Mouse (Mus musculus): ENCODE measurements around the gene Unc5b. TPM values are rescaled to one million over a fixed set of nuclear protein-coding genes. Genes with fewer than 3 reads are reported as not detected.

The Unc5b gene
- total and polyA plus RNA-seq, 3 experiments = 0.04 to 0.21 (median 0.06) TPM

DNA sequence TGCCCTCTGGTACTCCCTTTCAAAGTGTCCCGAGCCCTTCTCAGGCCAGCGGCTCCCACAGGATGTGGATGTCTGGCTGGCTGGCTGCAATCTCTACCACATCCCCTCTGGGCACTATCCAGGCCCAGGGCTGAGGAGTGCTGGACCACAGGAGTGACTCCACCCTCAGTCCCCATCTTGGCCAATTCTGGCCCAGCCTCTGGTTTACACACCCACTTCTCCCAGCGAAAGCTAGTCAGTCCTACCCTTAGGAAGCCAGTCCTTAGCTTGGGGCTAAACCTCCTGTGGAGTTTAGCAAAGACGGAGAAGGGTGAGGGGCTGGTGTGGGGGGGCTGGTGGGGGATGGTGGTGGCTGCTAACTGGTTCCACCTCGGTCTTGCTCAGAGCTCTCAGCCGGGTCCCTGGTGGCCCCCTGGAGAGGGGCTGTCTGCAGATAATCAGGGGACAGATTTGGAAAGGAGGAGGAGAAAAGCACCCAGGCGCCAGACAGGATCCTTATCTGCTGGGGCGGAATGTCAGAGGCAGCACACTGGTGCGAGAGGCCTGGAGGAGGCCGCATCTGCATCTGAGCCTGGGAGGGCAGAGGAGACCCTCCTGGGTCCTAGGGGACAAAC lies 16.8 kb downstream of the Unc5b start (continued):
- TF ChIP-seq MAFK (IDR thresholded peaks at IDR 0.05; ENCODE audit: insufficient replicate concordance, low read length) = no peak

DNA sequence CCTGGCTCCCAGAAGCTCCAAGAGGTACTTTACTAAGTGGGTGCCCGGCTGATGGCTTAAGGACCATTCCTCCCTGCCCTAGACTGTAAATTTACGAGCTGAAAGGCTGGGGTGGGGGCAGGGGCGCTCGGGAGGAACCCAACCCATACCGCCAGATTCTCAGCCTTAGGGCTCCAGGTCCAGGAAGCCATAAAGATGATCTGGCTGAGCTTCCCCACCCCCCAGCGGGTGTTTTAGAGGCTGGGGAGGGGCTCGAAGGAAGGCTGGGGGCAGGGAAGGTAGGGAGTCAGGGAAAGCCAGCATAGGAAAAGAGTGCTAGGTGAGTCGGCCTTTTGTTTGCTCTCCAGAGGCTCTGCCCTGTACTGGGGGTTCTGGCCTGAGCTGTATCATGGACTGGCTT lies 17.8 kb downstream of the Unc5b start:
- Histone ChIP-seq H3K36me3 (replicated peaks in 1 of 2; ENCODE audit: control insufficient read depth in 1 of 2, insufficient read depth in 1 of 2, low read length in 1 of 2) (no peaks in the 10 kb centered on the region), H3K79me2 (replicated peaks; ENCODE audit: control insufficient read depth, extremely low read depth, insufficient read depth, poor library complexity, severe bottlenecking) (no peaks in the 10 kb centered on the region), H3K9me3 (replicated peaks; ENCODE audit: low read length) (no peaks in the 10 kb centered on the region), H3K27me3 (replicated peaks) (peaks cover 96% of the 10 kb centered on the region), H3K4me2 (ENCODE audit: insufficient read depth, low read depth, poor library complexity, severe bottlenecking) (no peak overlapping the region), H3K4me3 (replicated peaks in 1 of 3; ENCODE audit: low read depth in 2 of 3, low read length in 2 of 3, poor library complexity in 1 of 3) (no peak overlapping the region), H3K4me1 (ENCODE audit: control insufficient read depth in 1 of 2, insufficient read depth in 2 of 2) (peaks cover 7 to 10% of the 10 kb centered on the region in 2 experiments), H3K27ac (ENCODE audit: insufficient read depth, low read depth) (no peak overlapping the region), H3K9ac (ENCODE audit: insufficient read depth, low read depth) (no peak overlapping the region)
- dilution Hi-C loops (cut with MboI; ENCODE audit: extremely low pct_ligation_motif_present, extremely low pct_unique_long_range_greater_than_20kb, low sequenced_read_pairs) = no loop called here
- DNase-seq (ENCODE audit: extremely low read depth) = no peak
- in situ Hi-C loops (cut with MboI; ENCODE audit: low pct_ligation_motif_present, low pct_unique_long_range_greater_than_20kb, low sequenced_read_pairs) = no loop called here
- TF ChIP-seq NELFE (IDR thresholded peaks at IDR 0.05; ENCODE audit: low read depth, low read length) = no peak
- no peak for TF ChIP-seq ZC3H11A (IDR thresholded peaks at IDR 0.05; ENCODE audit: low read depth, low read length)
- no peak for TF ChIP-seq ZKSCAN1 (IDR thresholded peaks at IDR 0.05; ENCODE audit: borderline replicate concordance, low read depth, low read length)
- TF ChIP-seq MXI1 (IDR thresholded peaks at IDR 0.05; ENCODE audit: low read depth, low read length) = no peak
- no peak for TF ChIP-seq TBP (conservative IDR thresholded peaks at IDR 0.05; ENCODE audit: low read depth, low read length)
- no peak for TF ChIP-seq ELF1 (IDR thresholded peaks at IDR 0.05; ENCODE audit: low read depth, low read length)
- no peak for TF ChIP-seq USF1 (IDR thresholded peaks at IDR 0.05; ENCODE audit: low read depth, low read length)
- no peak for TF ChIP-seq GABPA (IDR thresholded peaks at IDR 0.05; ENCODE audit: insufficient replicate concordance, low read depth, low read length)

GRCm38 (mm10) chr10:60811792-60812525 lies 19.4 kb downstream of the Unc5b start:
- no peak overlapping the region for H3K27ac ChIP-seq (ENCODE audit: insufficient read depth, low read depth)
- dilution Hi-C loops (cut with MboI; ENCODE audit: extremely low pct_ligation_motif_present, extremely low pct_unique_long_range_greater_than_20kb, low sequenced_read_pairs) (no loop called here), in situ Hi-C loops (cut with MboI; ENCODE audit: low pct_ligation_motif_present, low pct_unique_long_range_greater_than_20kb, low sequenced_read_pairs) (no loop called here)
- no peak overlapping the region for H3K4me3 ChIP-seq (replicated peaks in 1 of 3; ENCODE audit: low read depth in 2 of 3, low read length in 2 of 3, poor library complexity in 1 of 3)
- H3K9ac ChIP-seq (ENCODE audit: insufficient read depth, low read depth) = no peak overlapping the region
- peaks cover 10 to 25% of the 10 kb centered on the region in 2 experiments for H3K4me1 ChIP-seq (ENCODE audit: control insufficient read depth in 1 of 2, insufficient read depth in 2 of 2)
- H3K27me3 ChIP-seq (replicated peaks) = peaks cover 96% of the 10 kb centered on the region
- no peak overlapping the region for H3K4me2 ChIP-seq (ENCODE audit: insufficient read depth, low read depth, poor library complexity, severe bottlenecking)
- DNase-seq (ENCODE audit: extremely low read depth) = no peak
- H3K36me3 ChIP-seq (replicated peaks in 1 of 2; ENCODE audit: control insufficient read depth in 1 of 2, insufficient read depth in 1 of 2, low read length in 1 of 2) = no peaks in the 10 kb centered on the region
- TF ChIP-seq CHD2 (IDR thresholded peaks at IDR 0.05; ENCODE audit: low read length) (no peak), SIN3A (IDR thresholded peaks at IDR 0.05; ENCODE audit: low read length) (no peak), TBP (conservative IDR thresholded peaks at IDR 0.05; ENCODE audit: low read depth, low read length) (no peak), POLR2AphosphoS2 (IDR thresholded peaks at IDR 0.05; ENCODE audit: low read depth, low read length) (no peak), HCFC1 (IDR thresholded peaks at IDR 0.05; ENCODE audit: low read depth, low read length) (no peak), ZC3H11A (IDR thresholded peaks at IDR 0.05; ENCODE audit: low read depth, low read length) (no peak), POLR2A (IDR thresholded peaks at IDR 0.05; ENCODE audit: low read depth, low read length) (no peak), MYC (IDR thresholded peaks at IDR 0.05; ENCODE audit: low read depth, low read length) (no peak), TCF12 (IDR thresholded peaks at IDR 0.05; ENCODE audit: low read depth, low read length) (no peak), ELF1 (IDR thresholded peaks at IDR 0.05; ENCODE audit: low read depth, low read length) (no peak), MXI1 (IDR thresholded peaks at IDR 0.05; ENCODE audit: low read depth, low read length) (no peak), E2F4 (IDR thresholded peaks at IDR 0.05; ENCODE audit: insufficient replicate concordance, low read depth, low read length) (no peak), ETS1 (conservative IDR thresholded peaks at IDR 0.05; ENCODE audit: low read depth, low read length) (no peak), CTCF (conservative IDR thresholded peaks at IDR 0.05 in 1 of 2, IDR thresholded peaks at IDR 0.05 in 1 of 2; ENCODE audit: low read depth in 2 of 2, low read length in 2 of 2) (no peak), ZNF384 (IDR thresholded peaks at IDR 0.05; ENCODE audit: low read depth, low read length) (no peak), USF1 (IDR thresholded peaks at IDR 0.05; ENCODE audit: low read depth, low read length) (no peak), NELFE (IDR thresholded peaks at IDR 0.05; ENCODE audit: low read depth, low read length) (no peak), RCOR1 (conservative IDR thresholded peaks at IDR 0.05; ENCODE audit: low read depth, low read length) (no peak), MAX (IDR thresholded peaks at IDR 0.05; ENCODE audit: low read length) (no peak)
- H3K79me2 ChIP-seq (replicated peaks; ENCODE audit: control insufficient read depth, extremely low read depth, insufficient read depth, poor library complexity, severe bottlenecking) = no peaks in the 10 kb centered on the region
- no peaks in the 10 kb centered on the region for H3K9me3 ChIP-seq (replicated peaks; ENCODE audit: low read length)
